Mouse (Mus musculus) myocyte (in vitro differentiated cells): ENCODE results near the gene Disp1.

Source experiments
- E2F4 ChIP-seq: IDR thresholded peaks from one replicate; pipeline ENCODE4 v1.6.1; 2011; ENCODE audit warnings: mild to moderate bottlenecking, control low read depth, moderate library complexity; ENCODE audit not compliant: insufficient read depth
- MAX ChIP-seq: IDR thresholded peaks from one replicate; pipeline ENCODE4 v1.6.1; 2011; ENCODE audit warnings: low read depth, mild to moderate bottlenecking, control low read depth
- MYOD1 ChIP-seq, 3 experiments: IDR thresholded peaks; one replicate each; pipeline ENCODE4 v1.6.1; 2011; ENCODE audit warnings: control low read depth in 2 of 3, low read depth in 2 of 3, mild to moderate bottlenecking in 2 of 3, moderate library complexity in 1 of 3; ENCODE audit not compliant: insufficient read length in 2 of 3, control insufficient read depth in 1 of 3
- POLR2A ChIP-seq: IDR thresholded peaks from one replicate; pipeline ENCODE4 v1.6.1; 2011; ENCODE audit warnings: low read depth, mild to moderate bottlenecking, control low read depth, moderate library complexity; ENCODE audit not compliant: insufficient read length
- POLR2AphosphoS2 ChIP-seq: IDR thresholded peaks from one replicate; pipeline ENCODE4 v1.6.1; 2011; ENCODE audit warnings: low read depth, control low read depth; ENCODE audit not compliant: insufficient read length
- REST ChIP-seq: IDR thresholded peaks from one replicate; pipeline ENCODE4 v1.6.1; 2011; ENCODE audit warnings: mild to moderate bottlenecking, control low read depth, moderate library complexity; ENCODE audit not compliant: insufficient read depth, insufficient read length
- TCF12 ChIP-seq: IDR thresholded peaks from one replicate; pipeline ENCODE4 v1.6.1; 2011; ENCODE audit warnings: mild to moderate bottlenecking, control low read depth; ENCODE audit not compliant: poor library complexity, insufficient read depth, severe bottlenecking
- TCF3 ChIP-seq: IDR thresholded peaks from one replicate; pipeline ENCODE4 v1.6.1; 2011; ENCODE audit warnings: low read depth, control low read depth; ENCODE audit not compliant: insufficient read length
- USF1 ChIP-seq: IDR thresholded peaks from one replicate; pipeline ENCODE4 v1.6.1; 2011; ENCODE audit warnings: low read depth, mild to moderate bottlenecking, control low read depth, moderate library complexity

- no peak for TF ChIP-seq TCF3
- TF ChIP-seq POLR2A = no peak
- TF ChIP-seq TCF12 = no peak
- no peak for TF ChIP-seq POLR2AphosphoS2
- no peak for TF ChIP-seq REST
- TF ChIP-seq USF1 = no peak
- no peak for TF ChIP-seq E2F4
- TF ChIP-seq MAX = no peak
- no peak for TF ChIP-seq MYOD1 (IDR thresholded peaks at IDR 0.05; ENCODE audit: control insufficient read depth in 1 of 3, insufficient read length in 2 of 3, low read depth in 2 of 3)
Observed at GRCm38 (mm10) chr1:183102775-183103174, 118.5 kb downstream of the Disp1 start.
